Mouse (Mus musculus) lung, postnatal 4 days (tissue): ENCODE data around the gene Gm12695.

Experiments used
- DNase-seq, 2 experiments: peaks; one replicate each; pipeline ENCODE4 v3.0.0; 2021

The Gm12695 gene

GRCm38 (mm10) chr4:96785086-96785485 lies at the start of gene Gm12695:
Gm12695 (minus strand) TSS chr4:96785186.
- DNase-seq, result no peak

DNA sequence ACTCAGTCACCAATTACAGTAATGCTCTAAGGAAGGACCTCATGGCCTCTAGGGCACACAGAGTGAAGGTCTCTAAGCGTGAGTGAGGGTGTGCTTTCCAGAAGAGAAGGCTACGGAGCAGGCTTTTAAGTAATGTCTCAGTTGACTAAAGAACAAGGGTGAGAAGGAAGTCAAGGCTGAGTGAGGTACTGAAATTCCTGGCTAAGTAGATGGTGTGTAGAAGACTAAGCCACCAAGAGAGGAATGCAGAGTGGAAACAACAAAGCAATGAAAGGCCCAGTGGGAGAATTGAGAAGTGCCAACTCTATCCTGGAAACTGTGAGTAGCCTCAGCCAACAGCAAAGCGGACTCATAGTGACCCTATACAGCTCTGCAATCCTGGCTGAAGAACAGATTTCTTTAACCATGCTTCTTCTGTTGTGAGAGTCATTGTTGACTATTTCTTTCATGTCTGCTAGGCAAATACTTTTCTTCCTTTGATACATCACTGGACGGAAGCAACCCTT lies 40.6 kb upstream of the Gm12695 start:
- no peak for DNase-seq

GRCm38 (mm10) chr4:96806824-96807808 lies 22.1 kb upstream of the Gm12695 start:
- DNase-seq, result peak; percentile 24 to 62

GRCm38 (mm10) chr4:96799380-96800157 lies 14.6 kb upstream of the Gm12695 start:
- DNase-seq, result peak in 1 of 2 experiments; percentile 20

GRCm38 (mm10) chr4:96797583-96797982 lies 12.6 kb upstream of the Gm12695 start:
- DNase-seq, result no peak

- DNase-seq, result no peak
Measured at GRCm38 (mm10) chr4:96791301-96791700, 6.3 kb upstream of the Gm12695 start.

GRCm38 (mm10) chr4:96789905-96790304 lies 4.9 kb upstream of the Gm12695 start:
- DNase-seq, result no peak

DNA sequence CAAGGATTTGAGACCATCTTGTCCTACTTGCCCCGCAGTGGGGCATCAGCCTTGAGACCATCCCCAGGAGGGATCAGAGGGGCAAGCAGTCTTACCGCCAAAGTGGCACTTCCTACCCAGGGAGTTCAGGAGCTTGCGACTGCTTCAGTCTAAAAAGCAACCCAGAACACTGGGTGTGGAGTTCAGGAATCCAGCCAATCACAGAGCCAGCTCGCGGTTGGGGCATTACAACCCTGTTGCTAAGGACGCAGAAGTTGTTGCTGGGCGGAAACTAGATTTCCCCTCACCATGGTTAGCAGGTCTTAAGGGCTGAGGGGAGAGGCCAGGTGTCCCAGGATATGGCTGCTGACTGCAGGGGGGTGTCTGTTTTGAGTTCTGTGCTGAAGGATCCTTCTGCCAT lies 1.6 kb upstream of the Gm12695 start:
- DNase-seq, result peak in 1 of 2 experiments; percentile 20

GRCm38 (mm10) chr4:96772966-96773566 lies 11.9 kb downstream of the Gm12695 start:
- no peak for DNase-seq

- DNase-seq, result no peak
Measured at GRCm38 (mm10) chr4:96766396-96766998, 18.5 kb downstream of the Gm12695 start.

GRCm38 (mm10) chr4:96751953-96752352 lies 33.0 kb downstream of the Gm12695 start:
- no peak for DNase-seq

DNA sequence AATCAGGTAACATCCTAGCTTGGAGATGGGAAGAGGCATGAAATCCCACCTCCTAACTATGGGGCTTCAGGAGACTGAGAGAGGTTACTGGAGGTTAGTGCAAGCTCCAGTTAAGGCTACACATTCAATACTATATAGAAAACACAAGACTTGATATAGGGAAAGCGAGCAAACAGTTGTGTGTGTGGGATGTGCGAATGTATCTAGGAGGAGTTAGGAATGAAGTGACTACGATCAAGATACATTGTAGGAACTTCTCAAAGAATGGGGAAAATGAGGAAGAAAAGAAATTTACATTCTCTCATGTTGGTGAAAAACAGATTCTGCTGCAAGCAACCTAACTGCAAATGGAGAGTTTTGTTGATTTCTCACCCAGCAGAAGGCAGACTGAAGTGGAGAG lies 44.5 kb downstream of the Gm12695 start:
- no peak for DNase-seq

GRCm38 (mm10) chr4:96729256-96729655 lies 55.7 kb downstream of the Gm12695 start:
- no peak for DNase-seq

DNA sequence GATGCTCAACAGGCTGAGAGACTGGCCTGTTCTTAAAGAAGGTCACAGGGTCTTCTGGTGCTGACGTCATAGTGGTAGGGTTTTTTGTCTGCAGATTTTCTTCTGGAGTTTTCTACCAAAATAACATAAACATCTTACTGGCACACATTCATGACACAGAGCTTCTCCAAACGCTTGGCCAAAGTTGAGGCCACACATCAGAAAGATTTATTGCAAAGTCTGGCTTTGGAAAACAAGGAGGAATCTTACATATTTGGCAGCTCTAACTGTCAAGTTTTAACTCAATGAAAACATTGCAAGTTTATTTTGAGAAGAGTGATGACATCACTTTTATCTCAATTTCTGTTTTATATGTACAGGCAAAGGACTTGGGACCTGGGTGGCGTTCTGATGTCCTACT lies 56.8 kb downstream of the Gm12695 start:
- peak in 1 of 2 experiments; percentile 5 for DNase-seq

GRCm38 (mm10) chr4:96725415-96726055 lies 59.5 kb downstream of the Gm12695 start:
- peak; percentile 6 to 23 for DNase-seq

- DNase-seq, result no peak
Measured at GRCm38 (mm10) chr4:96722301-96722700, 62.7 kb downstream of the Gm12695 start.

- DNase-seq, result no peak
Measured at GRCm38 (mm10) chr4:96718977-96719966, 65.7 kb downstream of the Gm12695 start.

GRCm38 (mm10) chr4:96718503-96718902 lies 66.5 kb downstream of the Gm12695 start:
- DNase-seq, result no peak

DNA sequence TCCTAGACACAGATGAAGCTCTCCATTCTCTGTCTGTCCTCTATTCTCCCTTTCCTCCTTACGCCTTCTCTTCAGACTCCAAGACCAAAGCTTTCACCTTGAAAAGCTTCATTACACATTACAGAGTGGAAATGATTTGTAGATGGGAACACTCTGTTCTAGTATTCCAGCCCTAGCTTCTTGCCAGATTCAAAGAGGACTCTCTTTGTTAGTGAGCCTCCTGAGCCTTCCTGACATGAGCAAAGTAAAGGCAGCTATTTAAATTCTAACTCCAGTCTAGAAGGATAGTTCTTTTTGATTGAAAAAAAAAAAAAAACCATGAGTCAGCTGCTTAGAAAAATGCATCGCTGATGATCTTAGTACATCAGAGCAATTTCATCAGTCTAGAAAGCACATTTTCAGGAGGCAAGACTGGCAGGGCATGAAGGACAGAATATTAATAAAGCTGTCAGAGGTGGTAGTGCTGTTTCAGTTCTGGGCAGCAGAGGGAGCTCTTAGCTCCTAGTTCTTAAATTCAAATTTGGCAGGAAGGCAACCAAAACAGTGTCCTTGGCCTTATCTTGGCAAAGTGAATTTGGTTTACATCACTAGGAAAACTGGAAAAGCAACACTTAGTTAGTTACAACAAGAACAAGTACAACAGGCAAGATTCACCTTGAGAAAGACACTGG lies 79.6 kb downstream of the Gm12695 start:
- peak in 1 of 2 experiments; percentile 34 for DNase-seq

DNA sequence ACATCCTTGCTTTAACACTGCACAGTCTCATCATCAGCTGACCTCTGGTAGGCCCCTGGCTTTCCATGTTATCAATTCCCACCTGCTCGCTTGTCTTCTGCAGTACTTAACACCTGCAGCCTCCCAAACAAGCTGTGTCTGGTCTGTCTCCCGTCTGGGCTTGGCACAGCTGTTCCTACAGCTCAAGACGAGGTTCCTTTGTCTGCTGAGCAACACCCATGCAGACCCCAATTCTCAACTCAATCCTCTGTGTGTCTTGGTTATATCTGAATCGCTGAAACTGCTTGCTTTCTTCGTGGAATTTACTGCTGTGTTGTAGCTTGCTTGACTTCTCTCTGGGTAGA lies 86.8 kb downstream of the Gm12695 start:
- DNase-seq, result no peak
